8 mouse cellular contexts compared by ENCODE assay signal in genomic region chr1:171503592-171504291, GRCm38 (mm10). TPM values are rescaled to one million over a fixed set of nuclear protein-coding genes. Genes with fewer than 3 reads are reported as not detected.
A peak's percentile ranks its signal among the peaks of the same experiment; 100 is the strongest.
DNase-seq lines count a peak whose midpoint lies in the region; ATAC-seq and TF ChIP-seq lines count a peak whose summit lies in the region.

No protein-coding gene starts in this region.

- H3K4me2 ChIP-seq in forebrain, embryonic 11.5 days (ENCODE audit: low read depth, low read length, severe bottlenecking): peak overlapping the region; percentile 81

- no peaks in the 10 kb centered on the region for H3K27me3 ChIP-seq in E14TG2a.4 (ENCODE audit: insufficient read depth, low read length)
- H3K27me3 ChIP-seq in forebrain, embryonic 11.5 days (ENCODE audit: control insufficient read depth, insufficient read depth, low read length): no peaks in the 10 kb centered on the region

- peak overlapping the region; percentile 79 for H3K9ac ChIP-seq in forebrain, embryonic 11.5 days (ENCODE audit: low read length)

- peak; percentile 52 for ATAC-seq in forebrain, embryonic 11.5 days (replicated peaks; ENCODE audit: low FRiP score)

- peak overlapping the region; percentile 85 for H3K4me3 ChIP-seq in E14TG2a.4 (replicated peaks; ENCODE audit: low read length)
- peak overlapping the region; percentile 52 for H3K4me3 ChIP-seq in forebrain, embryonic 11.5 days (ENCODE audit: low read depth, low read length)

- H3K4me1 ChIP-seq in E14TG2a.4 (replicated peaks; ENCODE audit: low read depth, low read length): peaks cover 50% of the 10 kb centered on the region
- H3K4me1 ChIP-seq in forebrain, embryonic 11.5 days (replicated peaks; ENCODE audit: control insufficient read depth, insufficient read depth, low read length): peaks cover 2% of the 10 kb centered on the region; the same call in 1 of the 2 replicates

- WGBS in forebrain, embryonic 11.5 days: under 1% methylated on average over 53 of the region's 53 CpGs

- DNase-seq in brain, adult 2 months (ENCODE audit: low read depth, low spot score): peak; percentile 67
- peak; percentile 83 for DNase-seq in forebrain, embryonic 11.5 days (ENCODE audit: low spot score)
- peak; percentile 43 for DNase-seq in heart, postnatal 25 days (ENCODE audit: low spot score)
- peak; percentile 58 to 62 for DNase-seq in layer of hippocampus, postnatal 14 days (ENCODE audit: low spot score in 2 of 2)
- DNase-seq in lung, postnatal 10 days: peak; percentile 60
- DNase-seq in ovary, postnatal 14 days (ENCODE audit: low spot score): peak; percentile 54
- DNase-seq in thymus, postnatal 0 days (ENCODE audit: low spot score): peak; percentile 61

- intact Hi-C loops in heart, postnatal 25 days (cut with DNase I): loop anchor here (2.0 to 10.0 kb wide), 3 partner anchors 63 to 469 kb away; no protein-coding TSS in a partner anchor

- H3K27ac ChIP-seq in forebrain, embryonic 11.5 days (ENCODE audit: low read depth, low read length): peak overlapping the region; percentile 95

- no peaks in the 10 kb centered on the region for H3K36me3 ChIP-seq in E14TG2a.4 (ENCODE audit: insufficient read depth, low read length)
- H3K36me3 ChIP-seq in forebrain, embryonic 11.5 days (ENCODE audit: control insufficient read depth, insufficient read depth, low read length): no peaks in the 10 kb centered on the region

- TF ChIP-seq CTCF in E14TG2a.4 (conservative IDR thresholded peaks at IDR 0.05; ENCODE audit: low read length): no peak

- H3K9me3 ChIP-seq in E14TG2a.4 (ENCODE audit: low read length): 0 out of 2 replicates have a peak, but pooled peaks cover under 1% of the 10 kb centered on the region
- H3K9me3 ChIP-seq in forebrain, embryonic 11.5 days (ENCODE audit: control insufficient read depth, low read length): no peaks in the 10 kb centered on the region

RNA-seq across cellular contexts. Expression of gene Alyref2, which starts 0.5 kb away (rescaled TPM):
- 12.5 and 13.5 TPM in 2 replicates for polyA plus RNA-seq in forebrain, embryonic 11.5 days (2014; fragmentation: Nextera tagmentation; extraction: Ambion mirVana)
- 1 to 10 TPM; 2.4 to 3.3 TPM for total RNA-seq in heart, postnatal 25 days (2021)
- total RNA-seq in layer of hippocampus, postnatal 14 days (2021): 1 to 10 TPM; 7.5 to 8.9 TPM
- 18.7 and 20.4 TPM in 2 replicates for polyA plus RNA-seq in thymus, postnatal 0 days (2015; fragmentation: Nextera tagmentation; extraction: Ambion mirVana)

RNA-seq across cellular contexts. Expression of gene Itln1, which starts 31.4 kb away (rescaled TPM):
- not detected in 2 replicates for polyA plus RNA-seq in forebrain, embryonic 11.5 days (2014; fragmentation: Nextera tagmentation; extraction: Ambion mirVana)
- total RNA-seq in heart, postnatal 25 days (2021): not detected
- total RNA-seq in layer of hippocampus, postnatal 14 days (2021): not detected
- polyA plus RNA-seq in thymus, postnatal 0 days (2015; fragmentation: Nextera tagmentation; extraction: Ambion mirVana): 2.2 and 2.8 TPM in 2 replicates

RNA-seq across cellular contexts. Expression of gene Cd244a, which starts 55.3 kb away (rescaled TPM):
- polyA plus RNA-seq in forebrain, embryonic 11.5 days (2014; fragmentation: Nextera tagmentation; extraction: Ambion mirVana): not detected in 2 replicates
- under 1 TPM; 0.25 to 0.44 TPM for total RNA-seq in heart, postnatal 25 days (2021)
- total RNA-seq in layer of hippocampus, postnatal 14 days (2021): not detected
- polyA plus RNA-seq in thymus, postnatal 0 days (2015; fragmentation: Nextera tagmentation; extraction: Ambion mirVana): 3.2 and 4.2 TPM in 2 replicates

Comparison
In these comparisons a context has a peak if more than half of its experiments do, and no peak if none do; other contexts are left out.
1. Peak in every context shown above with its lines: DNase-seq, ATAC-seq, H3K4me3 ChIP-seq and H3K27ac ChIP-seq.